Mouse (Mus musculus) thymus, adult 2 months (tissue): ENCODE data around the gene Znhit3.

Experiments
- CTCF ChIP-seq: fragments of 200-500 bp; IDR thresholded peaks from 2 replicates; pipeline ENCODE4 v1.5.1; 2012; ENCODE audit warnings: mild to moderate bottlenecking, control low read depth, low read length, moderate library complexity, borderline replicate concordance; ENCODE audit not compliant: control insufficient read depth, poor library complexity, insufficient read depth; ENCODE audit errors: extremely low read depth
- POLR2A ChIP-seq: fragments of 200-500 bp; IDR thresholded peaks from 2 replicates; pipeline ENCODE4 v1.6.1; 2012; ENCODE audit warnings: mild to moderate bottlenecking, low read length, control low read depth, moderate library complexity; ENCODE audit not compliant: control insufficient read depth, poor library complexity, insufficient read depth; ENCODE audit errors: extremely low read depth

- TF ChIP-seq CTCF (no peak), POLR2A (no peak)
Observed at GRCm38 (mm10) chr11:84871548-84872069, 44.6 kb downstream of the Znhit3 start.
